ENCODE assay signal across 23 mouse cellular contexts in the genomic region with DNA sequence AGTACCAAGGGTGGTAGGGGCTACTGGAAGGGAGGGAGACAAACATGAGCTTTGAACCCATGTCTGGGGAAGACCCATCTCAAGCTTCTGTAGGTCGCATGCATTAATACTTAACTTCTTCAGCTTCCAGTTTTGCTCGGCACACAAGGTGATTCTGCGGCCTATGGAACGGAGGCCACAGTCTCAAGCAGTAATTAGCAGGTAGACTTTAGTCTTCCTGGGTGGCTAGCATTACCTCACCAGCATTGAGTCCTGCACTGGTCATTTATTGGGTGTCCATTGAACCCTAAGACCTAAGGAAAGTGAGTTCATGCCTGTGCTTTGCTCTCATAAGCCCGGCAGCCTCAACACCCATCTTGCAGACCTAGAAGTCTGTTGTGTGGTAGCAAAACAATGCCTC.
DNase-seq lines count a peak whose midpoint lies in the region; ATAC-seq lines count a peak whose summit lies in the region.
"Had no signal": no experiment of that assay in that cellular context is flagged by ENCODE, and none has a peak within 500 bp of the region (broad histone marks: within the 10 kb centered on the region; RNA-seq: fewer than 3 reads in every experiment).

No protein-coding gene starts in this region.

- H3K9ac ChIP-seq in forebrain, embryonic 15.5 days (replicated peaks), result no peak overlapping the region
- H3K9ac ChIP-seq in forebrain, embryonic 12.5 days, result no peak overlapping the region
- H3K9ac ChIP-seq in intestine, embryonic 15.5 days, result no peak overlapping the region
- H3K9ac ChIP-seq: embryonic facial prominence, embryonic 13.5 days; heart, embryonic 13.5 days; hindbrain, embryonic 14.5 days; limb, embryonic 13.5 days; lung, embryonic 15.5 days; midbrain, embryonic 15.5 days had no signal

- WGBS in forebrain, embryonic 15.5 days, result 95% methylated on average over 5 of the region's 5 CpGs
- 95% methylated on average over 5 of the region's 5 CpGs for WGBS in forebrain, embryonic 12.5 days
- 82% methylated on average over 5 of the region's 5 CpGs for WGBS in intestine, embryonic 15.5 days

- peak; percentile 50 for DNase-seq in kidney, adult 9 months
- DNase-seq in kidney, adult 18-20 months, result no peak
- DNase-seq in yolk sac, embryonic 10.5 days (ENCODE audit: low spot score), result peak; percentile 53
- DNase-seq in spleen, postnatal 10 days (ENCODE audit: low spot score in 2 of 2), result no peak
- DNase-seq: adrenal gland, postnatal 14 days; cerebellum, adult 11 months; cerebellum, adult 9-11 months; gastrocnemius, postnatal 25 days; heart, adult 2 months; heart, postnatal 10 days; thymus, postnatal 4 days had no signal

- no peak overlapping the region for H3K4me2 ChIP-seq in forebrain, embryonic 15.5 days (replicated peaks)
- no peak overlapping the region for H3K4me2 ChIP-seq in forebrain, embryonic 12.5 days
- H3K4me2 ChIP-seq in intestine, embryonic 15.5 days (replicated peaks), result no peak overlapping the region
- H3K4me2 ChIP-seq: embryonic facial prominence, embryonic 13.5 days; heart, embryonic 13.5 days; hindbrain, embryonic 14.5 days; limb, embryonic 13.5 days; liver, embryonic 11.5 days; lung, embryonic 15.5 days; midbrain, embryonic 15.5 days had no signal

- no peak overlapping the region for H3K4me3 ChIP-seq in forebrain, embryonic 15.5 days
- no peak overlapping the region for H3K4me3 ChIP-seq in forebrain, embryonic 12.5 days (replicated peaks)
- no peak overlapping the region for H3K4me3 ChIP-seq in intestine, embryonic 15.5 days (replicated peaks)
- H3K4me3 ChIP-seq: embryonic facial prominence, embryonic 13.5 days; heart, adult 2 months; heart, embryonic 13.5 days; limb, embryonic 13.5 days; lung, embryonic 15.5 days; midbrain, embryonic 10.5 days; midbrain, embryonic 15.5 days had no signal

- no peak for ATAC-seq in forebrain, embryonic 15.5 days (replicated peaks)
- no peak for ATAC-seq in forebrain, embryonic 12.5 days (ENCODE audit: low FRiP score)
- ATAC-seq in intestine, embryonic 15.5 days, result peak; percentile 43; the same call in 1 of the 2 replicates
- ATAC-seq: midbrain, embryonic 15.5 days; Patski had no signal

- H3K4me1 ChIP-seq in forebrain, embryonic 15.5 days, result peaks cover 65% of the 10 kb centered on the region
- H3K4me1 ChIP-seq in forebrain, embryonic 12.5 days, result peaks cover 22% of the 10 kb centered on the region; the same call in 1 of the 2 replicates
- peaks cover 11% of the 10 kb centered on the region for H3K4me1 ChIP-seq in intestine, embryonic 15.5 days (replicated peaks)
- H3K4me1 ChIP-seq: embryonic facial prominence, embryonic 13.5 days had no signal

- no peaks in the 10 kb centered on the region for H3K9me3 ChIP-seq in forebrain, embryonic 15.5 days
- H3K9me3 ChIP-seq in forebrain, embryonic 12.5 days, result no peaks in the 10 kb centered on the region
- H3K9me3 ChIP-seq in intestine, embryonic 15.5 days, result no peaks in the 10 kb centered on the region
- H3K9me3 ChIP-seq: embryonic facial prominence, embryonic 13.5 days; heart, embryonic 13.5 days; limb, embryonic 13.5 days; lung, embryonic 15.5 days; midbrain, embryonic 10.5 days; midbrain, embryonic 15.5 days had no signal

- H3K27ac ChIP-seq in forebrain, embryonic 15.5 days (replicated peaks), result peak overlapping the region; percentile 94
- no peak overlapping the region for H3K27ac ChIP-seq in forebrain, embryonic 12.5 days
- H3K27ac ChIP-seq in intestine, embryonic 15.5 days, result no peak overlapping the region
- H3K27ac ChIP-seq: embryonic facial prominence, embryonic 13.5 days; heart, adult 2 months; heart, embryonic 13.5 days; hindbrain, embryonic 14.5 days; limb, embryonic 13.5 days; lung, embryonic 15.5 days; midbrain, embryonic 10.5 days; midbrain, embryonic 15.5 days had no signal

- no peaks in the 10 kb centered on the region for H3K27me3 ChIP-seq in forebrain, embryonic 15.5 days
- H3K27me3 ChIP-seq in forebrain, embryonic 12.5 days, result no peaks in the 10 kb centered on the region
- no peaks in the 10 kb centered on the region for H3K27me3 ChIP-seq in intestine, embryonic 15.5 days (replicated peaks)
- H3K27me3 ChIP-seq: embryonic facial prominence, embryonic 13.5 days; heart, embryonic 13.5 days; limb, embryonic 13.5 days; lung, embryonic 15.5 days; midbrain, embryonic 15.5 days; Patski had no signal

- H3K36me3 ChIP-seq in forebrain, embryonic 15.5 days, result no peaks in the 10 kb centered on the region
- H3K36me3 ChIP-seq in forebrain, embryonic 12.5 days (replicated peaks), result no peaks in the 10 kb centered on the region
- H3K36me3 ChIP-seq in intestine, embryonic 15.5 days, result no peaks in the 10 kb centered on the region
- H3K36me3 ChIP-seq: lung, embryonic 15.5 days; midbrain, embryonic 15.5 days had no signal

Comparison
In these comparisons a context has a peak if more than half of its experiments do, and no peak if none do; other contexts are left out.
1. DNase-seq: peak in kidney, adult 9 months (single experiment) and yolk sac, embryonic 10.5 days (single experiment); none in kidney, adult 18-20 months (single experiment) and spleen, postnatal 10 days (0 of 2).